Mouse (Mus musculus): ENCODE measurements around the gene Ip6k2. TPM values are rescaled to one million over a fixed set of nuclear protein-coding genes. Genes with fewer than 3 reads are reported as not detected.

Ip6k2 gene
- total RNA-seq, 1 experiment: 24.4 TPM

- H3K36me3 ChIP-seq (ENCODE audit: control insufficient read depth, insufficient read depth, low read length, poor library complexity, severe bottlenecking): peaks cover 3% of the 10 kb centered on the region; the same call in 1 of the 2 replicates
- H3K27ac ChIP-seq (ENCODE audit: insufficient read depth, low read depth, low read length, poor library complexity, severe bottlenecking): no peak overlapping the region
- DNase-seq (ENCODE audit: low read depth, low spot score): no peak
- in situ Hi-C loops (cut with MboI; ENCODE audit: low sequenced_read_pairs in 2 of 2, unreplicated experiment in 2 of 2): no loop called here
- H3K9me3 ChIP-seq (ENCODE audit: control insufficient read depth, insufficient read depth, low read depth, low read length): no peaks in the 10 kb centered on the region
- no peak for TF ChIP-seq ZNF384 (IDR thresholded peaks at IDR 0.05; ENCODE audit: low read depth, low read length)
- H3K4me1 ChIP-seq (ENCODE audit: control insufficient read depth in 2 of 2, insufficient read depth in 2 of 2, low read length in 2 of 2, poor library complexity in 1 of 2): peaks cover 2 to 22% of the 10 kb centered on the region in 2 experiments; a peak in 1 of 4 replicates
- 0 out of 2 replicates have a peak overlapping the region, but pooled peaks have one; percentile 14 for H3K9ac ChIP-seq (ENCODE audit: insufficient read depth, low read depth, low read length, poor library complexity, severe bottlenecking)
- no peak overlapping the region; a peak in 1 of 4 replicates for H3K4me3 ChIP-seq (ENCODE audit: insufficient read depth in 1 of 2, low read depth in 1 of 2, low read length in 2 of 2, poor library complexity in 1 of 2, severe bottlenecking in 1 of 2)
Observed at GRCm38 (mm10) chr9:108847374-108847773, 63.8 kb downstream of the Ip6k2 start.

GRCm38 (mm10) chr9:108848419-108848818 lies 64.8 kb downstream of the Ip6k2 start:
- Histone ChIP-seq H3K9me3 (ENCODE audit: control insufficient read depth, insufficient read depth, low read depth, low read length) (no peaks in the 10 kb centered on the region), H3K27ac (ENCODE audit: insufficient read depth, low read depth, low read length, poor library complexity, severe bottlenecking) (no peak overlapping the region), H3K4me3 (ENCODE audit: insufficient read depth in 1 of 2, low read depth in 1 of 2, low read length in 2 of 2, poor library complexity in 1 of 2, severe bottlenecking in 1 of 2) (peak overlapping the region; percentile 28 to 50), H3K4me1 (ENCODE audit: control insufficient read depth in 2 of 2, insufficient read depth in 2 of 2, low read length in 2 of 2, poor library complexity in 1 of 2) (peaks cover 2 to 17% of the 10 kb centered on the region in 2 experiments; a peak in 1 of 4 replicates), H3K36me3 (ENCODE audit: control insufficient read depth, insufficient read depth, low read length, poor library complexity, severe bottlenecking) (peaks cover 3% of the 10 kb centered on the region; the same call in 1 of the 2 replicates), H3K9ac (ENCODE audit: insufficient read depth, low read depth, low read length, poor library complexity, severe bottlenecking) (peak overlapping the region; percentile 29; the same call in 1 of the 2 replicates)
- TF ChIP-seq CHD2 (IDR thresholded peaks at IDR 0.05; ENCODE audit: low read depth, low read length): no peak
- no peak for TF ChIP-seq ZC3H11A (IDR thresholded peaks at IDR 0.05; ENCODE audit: borderline replicate concordance, low read depth, low read length)
- TF ChIP-seq HCFC1 (IDR thresholded peaks at IDR 0.05; ENCODE audit: borderline replicate concordance, insufficient read depth, low read length): no peak
- TF ChIP-seq ZNF384 (IDR thresholded peaks at IDR 0.05; ENCODE audit: low read depth, low read length): no peak
- TF ChIP-seq MAFK (IDR thresholded peaks at IDR 0.05; ENCODE audit: insufficient read depth, low read depth, low read length): no peak
- in situ Hi-C loops (cut with MboI; ENCODE audit: low sequenced_read_pairs in 2 of 2, unreplicated experiment in 2 of 2): no loop called here
- no peak for DNase-seq (ENCODE audit: low read depth, low spot score)

- TF ChIP-seq ZNF384 (IDR thresholded peaks at IDR 0.05; ENCODE audit: low read depth, low read length): no peak
- no peak for TF ChIP-seq MAFK (IDR thresholded peaks at IDR 0.05; ENCODE audit: insufficient read depth, low read depth, low read length)
- TF ChIP-seq ZC3H11A (IDR thresholded peaks at IDR 0.05; ENCODE audit: borderline replicate concordance, low read depth, low read length): no peak
- TF ChIP-seq HCFC1 (IDR thresholded peaks at IDR 0.05; ENCODE audit: borderline replicate concordance, insufficient read depth, low read length): no peak
- no peak for TF ChIP-seq CHD2 (IDR thresholded peaks at IDR 0.05; ENCODE audit: low read depth, low read length)
- no peaks in the 10 kb centered on the region for H3K9me3 ChIP-seq (ENCODE audit: control insufficient read depth, insufficient read depth, low read depth, low read length)
- peaks cover 2 to 18% of the 10 kb centered on the region in 2 experiments; a peak in 1 of 4 replicates for H3K4me1 ChIP-seq (ENCODE audit: control insufficient read depth in 2 of 2, insufficient read depth in 2 of 2, low read length in 2 of 2, poor library complexity in 1 of 2)
- peak within 1 kb of the TSS; percentile 86 for H3K9ac ChIP-seq (ENCODE audit: insufficient read depth, low read depth, low read length, poor library complexity, severe bottlenecking)
- in situ Hi-C loops (cut with MboI; ENCODE audit: low sequenced_read_pairs in 2 of 2, unreplicated experiment in 2 of 2): no loop called here
- H3K36me3 ChIP-seq (ENCODE audit: control insufficient read depth, insufficient read depth, low read length, poor library complexity, severe bottlenecking): peaks cover 3% of the 10 kb centered on the region; the same call in 1 of the 2 replicates
- no peak for DNase-seq (ENCODE audit: low read depth, low spot score)
- H3K4me3 ChIP-seq (ENCODE audit: insufficient read depth in 1 of 2, low read depth in 1 of 2, low read length in 2 of 2, poor library complexity in 1 of 2, severe bottlenecking in 1 of 2): peak within 1 kb of the TSS; percentile 73 to 91
- H3K27ac ChIP-seq (ENCODE audit: insufficient read depth, low read depth, low read length, poor library complexity, severe bottlenecking): no peak within 1 kb of the TSS; the same call in 1 of the 2 replicates
Observed at GRCm38 (mm10) chr9:108852976-108853375, 69.4 kb downstream of the Ip6k2 start, which contains the start of gene Slc26a6. Gene Slc26a6 (plus strand): TSS chr9:108853283.

- peak; percentile 94 for DNase-seq (ENCODE audit: low read depth, low spot score)
- peaks cover 3% of the 10 kb centered on the region; the same call in 1 of the 2 replicates for H3K36me3 ChIP-seq (ENCODE audit: control insufficient read depth, insufficient read depth, low read length, poor library complexity, severe bottlenecking)
- no peaks in the 10 kb centered on the region for H3K9me3 ChIP-seq (ENCODE audit: control insufficient read depth, insufficient read depth, low read depth, low read length)
- no peak for TF ChIP-seq MAFK (IDR thresholded peaks at IDR 0.05; ENCODE audit: insufficient read depth, low read depth, low read length)
- no peak for TF ChIP-seq ZNF384 (IDR thresholded peaks at IDR 0.05; ENCODE audit: low read depth, low read length)
- no peak for TF ChIP-seq HCFC1 (IDR thresholded peaks at IDR 0.05; ENCODE audit: borderline replicate concordance, insufficient read depth, low read length)
- TF ChIP-seq ZC3H11A (IDR thresholded peaks at IDR 0.05; ENCODE audit: borderline replicate concordance, low read depth, low read length): no peak
- TF ChIP-seq CHD2 (IDR thresholded peaks at IDR 0.05; ENCODE audit: low read depth, low read length): no peak
- peak overlapping the region; percentile 73 to 91 for H3K4me3 ChIP-seq (ENCODE audit: insufficient read depth in 1 of 2, low read depth in 1 of 2, low read length in 2 of 2, poor library complexity in 1 of 2, severe bottlenecking in 1 of 2)
- H3K4me1 ChIP-seq (ENCODE audit: control insufficient read depth in 2 of 2, insufficient read depth in 2 of 2, low read length in 2 of 2, poor library complexity in 1 of 2): peaks cover 0 to 14% of the 10 kb centered on the region in 2 experiments; a peak in 1 of 4 replicates
- in situ Hi-C loops (cut with MboI; ENCODE audit: low sequenced_read_pairs in 2 of 2, unreplicated experiment in 2 of 2): no loop called here
- peak overlapping the region; percentile 86 for H3K9ac ChIP-seq (ENCODE audit: insufficient read depth, low read depth, low read length, poor library complexity, severe bottlenecking)
- no peak overlapping the region; the same call in 1 of the 2 replicates for H3K27ac ChIP-seq (ENCODE audit: insufficient read depth, low read depth, low read length, poor library complexity, severe bottlenecking)
Observed at GRCm38 (mm10) chr9:108853635-108854240, 70.1 kb downstream of the Ip6k2 start.
